Mouse (Mus musculus): ENCODE results near the gene Prss57. TPM values are rescaled to one million over a fixed set of nuclear protein-coding genes. Genes with fewer than 3 reads are reported as not detected.
"Not testable (repeated sequence)": the region's sequence is repeated elsewhere in the genome, so short reads cannot be mapped to it uniquely, and the experiment has no call there.

Gene Prss57
- polyA plus RNA-seq, 1 experiment = 2.1 TPM

GRCm38 (mm10) chr10:79766001-79766507, 24.7 kb downstream of the Prss57 start:
- TF ChIP-seq CTCF (IDR thresholded peaks at IDR 0.05; ENCODE audit: extremely low read depth, insufficient read depth, low read length) = no peak
- TF ChIP-seq POLR2A (IDR thresholded peaks at IDR 0.05; ENCODE audit: extremely low read depth, insufficient read depth, low read length) = no peak
- Histone ChIP-seq H3K4me3 (ENCODE audit: insufficient read depth, low read length) (peak overlapping the region; percentile 87), H3K4me1 (ENCODE audit: control insufficient read depth, insufficient read depth, low read length) (peaks cover 9% of the 10 kb centered on the region; the same call in 1 of the 2 replicates), H3K27ac (ENCODE audit: insufficient read depth, low read length) (peak overlapping the region; percentile 79)

GRCm38 (mm10) chr10:79765228-79765745, 25.5 kb downstream of the Prss57 start:
- Histone ChIP-seq H3K4me1 (ENCODE audit: control insufficient read depth, insufficient read depth, low read length) (peaks cover 9% of the 10 kb centered on the region; the same call in 1 of the 2 replicates), H3K27ac (ENCODE audit: insufficient read depth, low read length) (no peak overlapping the region), H3K4me3 (ENCODE audit: insufficient read depth, low read length) (peak overlapping the region; percentile 87)
- no peak for TF ChIP-seq CTCF (IDR thresholded peaks at IDR 0.05; ENCODE audit: extremely low read depth, insufficient read depth, low read length)
- no peak for TF ChIP-seq POLR2A (IDR thresholded peaks at IDR 0.05; ENCODE audit: extremely low read depth, insufficient read depth, low read length)

- H3K4me3 ChIP-seq (ENCODE audit: insufficient read depth, low read length) = no peak overlapping the region
- TF ChIP-seq CTCF (IDR thresholded peaks at IDR 0.05; ENCODE audit: extremely low read depth, insufficient read depth, low read length) (no peak), POLR2A (IDR thresholded peaks at IDR 0.05; ENCODE audit: extremely low read depth, insufficient read depth, low read length) (no peak)
- H3K27ac ChIP-seq (ENCODE audit: insufficient read depth, low read length) = no peak overlapping the region
Measured at GRCm38 (mm10) chr10:79764234-79764633, 26.5 kb downstream of the Prss57 start.

DNA sequence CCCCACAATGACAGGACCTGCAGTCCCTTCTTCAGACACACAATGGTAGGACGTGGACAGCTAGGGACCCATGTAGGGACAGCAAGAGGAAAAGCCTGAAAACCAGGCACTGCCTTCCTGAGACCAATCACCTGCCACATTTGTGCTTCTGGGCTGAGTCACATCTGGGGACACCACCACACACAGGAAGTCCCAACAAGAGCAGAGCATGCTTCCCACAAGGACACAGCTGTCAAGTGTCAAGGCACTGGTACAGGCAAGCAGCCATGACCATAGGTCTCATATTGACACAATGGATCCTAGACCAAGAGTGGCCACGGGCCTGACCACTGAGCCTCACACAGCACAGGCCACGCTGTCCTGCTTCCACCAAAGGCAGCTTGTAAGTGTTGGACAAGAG, 27.9 kb downstream of the Prss57 start:
- Histone ChIP-seq H3K4me3 (ENCODE audit: insufficient read depth, low read length) (no peak overlapping the region), H3K27ac (ENCODE audit: insufficient read depth, low read length) (no peak overlapping the region), H3K4me1 (ENCODE audit: control insufficient read depth, insufficient read depth, low read length) (peaks cover 9% of the 10 kb centered on the region; the same call in 1 of the 2 replicates)
- TF ChIP-seq POLR2A (IDR thresholded peaks at IDR 0.05; ENCODE audit: extremely low read depth, insufficient read depth, low read length) = no peak
- TF ChIP-seq CTCF (IDR thresholded peaks at IDR 0.05; ENCODE audit: extremely low read depth, insufficient read depth, low read length) = no peak

More at GRCm38 (mm10) chr10:79764234-79764633, 26.5 kb downstream of the Prss57 start:
- peaks cover 9% of the 10 kb centered on the region; the same call in 1 of the 2 replicates for H3K4me1 ChIP-seq (ENCODE audit: control insufficient read depth, insufficient read depth, low read length)

DNA sequence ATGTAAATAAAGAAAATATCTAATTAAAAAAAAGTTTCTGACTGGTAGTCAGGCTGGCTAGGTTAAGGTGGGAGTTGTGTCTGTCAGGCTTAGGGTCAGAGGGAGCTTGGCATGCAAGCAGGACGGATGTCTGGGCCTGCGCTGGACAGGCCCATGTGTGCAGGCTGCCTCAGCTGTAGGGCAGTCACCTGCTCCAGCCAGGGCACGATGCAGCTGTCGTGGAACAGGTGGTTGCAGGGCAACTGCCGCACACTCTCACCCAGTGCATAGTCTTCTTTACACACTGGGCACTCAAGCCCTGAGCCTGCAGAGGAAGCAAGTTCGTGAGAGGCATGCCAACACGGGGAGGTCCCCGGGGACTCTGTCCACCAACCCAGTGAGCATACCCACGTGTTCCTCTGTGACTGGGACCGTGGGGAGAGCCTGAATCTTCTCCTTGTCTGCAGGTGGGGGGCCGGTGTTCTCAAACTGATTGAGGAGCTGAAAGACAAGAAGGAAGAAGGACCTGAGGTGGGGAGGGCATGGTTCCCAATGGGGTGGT, 30.1 kb downstream of the Prss57 start:
- H3K4me3 ChIP-seq (ENCODE audit: insufficient read depth, low read length) = no peak overlapping the region
- TF ChIP-seq POLR2A (IDR thresholded peaks at IDR 0.05; ENCODE audit: extremely low read depth, insufficient read depth, low read length) (no peak), CTCF (IDR thresholded peaks at IDR 0.05; ENCODE audit: extremely low read depth, insufficient read depth, low read length) (no peak)
- H3K27ac ChIP-seq (ENCODE audit: insufficient read depth, low read length) = no peak overlapping the region
- peaks cover 9% of the 10 kb centered on the region; the same call in 1 of the 2 replicates for H3K4me1 ChIP-seq (ENCODE audit: control insufficient read depth, insufficient read depth, low read length)

DNA sequence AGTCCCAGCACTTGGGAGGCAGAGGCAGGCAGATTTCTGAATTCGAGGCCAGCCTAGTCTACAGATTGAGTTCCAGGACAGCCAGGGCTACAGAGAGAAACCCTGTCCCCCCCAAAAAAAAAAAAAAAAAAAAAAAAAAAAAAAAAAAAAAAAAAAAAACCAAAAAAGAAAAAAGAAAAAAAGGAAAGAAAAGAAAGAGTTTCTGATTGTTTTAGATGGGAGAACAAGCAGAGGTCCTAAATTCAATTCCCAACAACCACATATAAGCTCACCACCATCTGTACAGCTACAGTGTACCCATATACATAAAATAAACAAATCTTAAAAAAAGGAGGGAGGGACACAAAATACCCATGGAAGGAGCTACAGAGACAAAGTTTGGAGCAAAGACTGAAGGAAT, 31.1 kb downstream of the Prss57 start:
- H3K4me1 ChIP-seq (ENCODE audit: control insufficient read depth, insufficient read depth, low read length); H3K4me3 ChIP-seq (ENCODE audit: insufficient read depth, low read length); H3K27ac ChIP-seq (ENCODE audit: insufficient read depth, low read length): not testable (repeated sequence)

DNA sequence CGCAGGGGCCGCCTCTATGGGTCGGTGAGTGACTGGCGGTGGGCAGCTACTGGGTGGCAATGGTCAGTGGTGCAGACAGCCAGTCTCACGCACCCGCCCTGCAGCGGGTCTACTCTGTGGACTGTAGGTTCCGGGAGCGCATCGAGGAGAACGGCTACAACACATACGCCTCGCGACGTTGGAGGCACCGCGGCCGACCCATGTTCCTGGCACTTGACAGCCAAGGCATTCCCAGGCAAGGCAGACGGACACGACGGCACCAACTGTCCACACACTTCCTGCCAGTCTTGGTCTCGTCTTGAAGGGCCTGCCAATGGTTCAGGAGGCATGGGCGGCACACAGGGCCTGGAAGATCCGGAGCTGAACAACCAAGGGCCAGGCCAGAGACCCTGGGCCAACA, 34.1 kb downstream of the Prss57 start:
- TF ChIP-seq CTCF (IDR thresholded peaks at IDR 0.05; ENCODE audit: extremely low read depth, insufficient read depth, low read length) (no peak), POLR2A (IDR thresholded peaks at IDR 0.05; ENCODE audit: extremely low read depth, insufficient read depth, low read length) (no peak)

GRCm38 (mm10) chr10:79755854-79756253, 34.9 kb downstream of the Prss57 start:
- H3K4me3 ChIP-seq (ENCODE audit: insufficient read depth, low read length) = no peak overlapping the region; the same call in 1 of the 2 replicates
- TF ChIP-seq POLR2A (IDR thresholded peaks at IDR 0.05; ENCODE audit: extremely low read depth, insufficient read depth, low read length) = no peak
- TF ChIP-seq CTCF (IDR thresholded peaks at IDR 0.05; ENCODE audit: extremely low read depth, insufficient read depth, low read length) = no peak
- H3K4me1 ChIP-seq (ENCODE audit: control insufficient read depth, insufficient read depth, low read length) = no peaks in the 10 kb centered on the region
- no peak overlapping the region for H3K27ac ChIP-seq (ENCODE audit: insufficient read depth, low read length)

More for the DNA sequence above, 34.1 kb downstream of the Prss57 start:
- H3K4me3 ChIP-seq (ENCODE audit: insufficient read depth, low read length) = no peak overlapping the region
- H3K4me1 ChIP-seq (ENCODE audit: control insufficient read depth, insufficient read depth, low read length) = no peaks in the 10 kb centered on the region
- no peak overlapping the region for H3K27ac ChIP-seq (ENCODE audit: insufficient read depth, low read length)

GRCm38 (mm10) chr10:79754856-79755516, 35.8 kb downstream of the Prss57 start, which contains the start of gene Fgf22:
TSS of gene Fgf22 (plus strand) at chr10:79755076.
- TF ChIP-seq CTCF (IDR thresholded peaks at IDR 0.05; ENCODE audit: extremely low read depth, insufficient read depth, low read length) (no peak), POLR2A (IDR thresholded peaks at IDR 0.05; ENCODE audit: extremely low read depth, insufficient read depth, low read length) (no peak)
- Histone ChIP-seq H3K4me3 (ENCODE audit: insufficient read depth, low read length) (peak within 1 kb of the TSS; percentile 45), H3K4me1 (ENCODE audit: control insufficient read depth, insufficient read depth, low read length) (no peaks in the 10 kb centered on the region), H3K27ac (ENCODE audit: insufficient read depth, low read length) (no peak within 1 kb of the TSS)

DNA sequence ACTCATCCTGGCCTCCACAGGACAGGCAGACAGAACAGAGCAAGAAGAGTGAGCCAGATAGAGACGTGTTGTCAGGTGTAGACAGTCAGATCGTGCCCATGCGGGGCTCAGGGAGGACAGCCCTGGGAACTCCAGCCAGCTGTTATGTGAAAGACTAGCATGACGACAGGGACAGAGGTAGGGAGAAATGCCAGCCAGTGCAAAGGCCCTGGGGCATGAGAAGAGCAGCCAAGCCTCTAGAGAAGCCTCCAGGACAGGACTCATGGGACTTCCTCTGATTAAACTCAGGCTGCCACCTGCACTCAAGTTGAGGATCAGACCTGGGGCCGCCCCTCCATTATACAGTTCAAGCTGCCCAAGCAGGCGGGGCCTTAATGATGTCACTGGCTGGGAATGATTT, 42.3 kb downstream of the Prss57 start:
- Histone ChIP-seq H3K4me3 (ENCODE audit: insufficient read depth, low read length) (no peak overlapping the region), H3K4me1 (ENCODE audit: control insufficient read depth, insufficient read depth, low read length) (peaks cover 3% of the 10 kb centered on the region), H3K27ac (ENCODE audit: insufficient read depth, low read length) (no peak overlapping the region)
- TF ChIP-seq POLR2A (IDR thresholded peaks at IDR 0.05; ENCODE audit: extremely low read depth, insufficient read depth, low read length) (no peak), CTCF (IDR thresholded peaks at IDR 0.05; ENCODE audit: extremely low read depth, insufficient read depth, low read length) (no peak)
